Mouse (Mus musculus) Patski (cell line): Measurements from ENCODE around the gene Grm1. TPM values are rescaled to one million over a fixed set of nuclear protein-coding genes. Genes with fewer than 3 reads are reported as not detected.

ENCODE experiments used
- ATAC-seq: fragments of 100-300 bp; one replicate; pipeline ENCODE4 v1.8.0; 2021
- CTCF ChIA-PET: fragments of 350-600 bp; sonication (Branson Sonifier 250); formaldehyde crosslinking; loops from one replicate; lab custom pipeline; 2022; ENCODE audit warnings: inconsistent platforms; lab: Charles Lee
- POLR2A ChIA-PET: fragments of 350-600 bp; sonication (Branson Sonifier 250); formaldehyde crosslinking; loops from one replicate; lab custom pipeline; 2022; ENCODE audit warnings: antibody characterized with exemption, inconsistent platforms; lab: Charles Lee
- DNase-seq: peaks from one replicate; pipeline ENCODE4 v3.0.0-alpha.2; 2011; ENCODE audit warnings: low read depth, low spot score
- H3K27me3 ChIP-seq: fragments of 371-371 bp; one replicate; pipeline ENCODE4 v1.5.1; 2021
- CTCF ChIP-seq: fragments of 100-300 bp; IDR thresholded peaks from one replicate; pipeline ENCODE4 v1.5.1; 2021
- in situ Hi-C: fragments of 300-500 bp; cut with MboI; formaldehyde crosslinking; loops from 3 replicates; pipeline ENCODE4 v1.11.1; 2018; ENCODE audit warnings: low pct_unique_long_range_greater_than_20kb, mixed read lengths
- polyA plus RNA-seq: library from polyadenylated mRNA; unstranded; gene quantifications from one replicate; pipeline ENCODE4 v1.2.3, GENCODE M21; 2021

The Grm1 gene
- polyA plus RNA-seq = not detected

GRCm38 (mm10) chr10:11081611-11082398, at the start of gene Grm1:
TSS of gene Grm1 (minus strand) at chr10:11082356.
- POLR2A ChIA-PET = no interaction called here
- TF ChIP-seq CTCF = no peak
- ATAC-seq (no peak), DNase-seq (no peak)
- CTCF ChIA-PET = interaction anchor here (1.1 kb wide), 1 partner anchor 9 kb away, joined by 3 read pairs; no protein-coding TSS in a partner anchor
- in situ Hi-C loops = no loop called here
- H3K27me3 ChIP-seq = peaks cover 36% of the 10 kb centered on the region

GRCm38 (mm10) chr10:11121781-11122180, 39.6 kb upstream of the Grm1 start:
- no peak for ATAC-seq
- peaks cover 9% of the 10 kb centered on the region for H3K27me3 ChIP-seq
- TF ChIP-seq CTCF = no peak
- no peak for DNase-seq
- in situ Hi-C loops = no loop called here
- CTCF ChIA-PET = no interaction called here
- POLR2A ChIA-PET = no interaction called here

DNA sequence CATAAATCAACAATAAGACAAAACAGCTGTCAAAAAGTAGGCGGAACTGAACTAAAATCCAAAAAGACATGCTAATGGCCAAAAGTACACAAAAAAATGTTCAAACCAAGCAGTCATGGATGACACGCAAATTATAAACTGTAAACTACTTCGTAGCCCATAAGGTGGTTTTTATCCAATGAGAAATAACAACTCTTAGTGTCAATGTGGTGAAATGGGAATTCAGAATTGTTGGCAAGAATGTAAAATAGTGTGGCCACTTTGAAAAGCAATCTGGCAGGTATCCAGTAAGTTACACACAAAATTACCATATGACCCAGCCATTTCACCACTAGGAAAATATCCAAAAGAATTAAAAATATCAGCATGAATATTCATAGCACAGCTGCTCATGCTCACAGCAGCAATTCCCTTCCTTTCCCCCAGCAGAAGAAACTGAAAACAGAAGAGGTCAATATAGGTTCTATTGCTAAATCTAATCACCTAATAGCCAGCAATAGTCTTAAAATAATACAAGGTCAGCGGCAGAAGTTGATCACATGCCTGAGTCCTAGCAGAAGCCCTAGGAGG, 16.4 kb upstream of the Grm1 start:
- no peak for DNase-seq
- TF ChIP-seq CTCF = no peak
- ATAC-seq = no peak
- peaks cover 15% of the 10 kb centered on the region for H3K27me3 ChIP-seq
- POLR2A ChIA-PET = no interaction called here
- CTCF ChIA-PET = interaction anchor here (1.4 kb wide), 1 partner anchor 37 kb away, joined by 3 read pairs; no protein-coding TSS in a partner anchor
- in situ Hi-C loops = no loop called here

GRCm38 (mm10) chr10:11086348-11086747, 4.2 kb upstream of the Grm1 start:
- TF ChIP-seq CTCF = no peak
- in situ Hi-C loops = no loop called here
- peaks cover 29% of the 10 kb centered on the region for H3K27me3 ChIP-seq
- ChIA-PET POLR2A (no interaction called here), CTCF (no interaction called here)
- ATAC-seq = no peak
- DNase-seq = no peak

GRCm38 (mm10) chr10:11080725-11081610, 1.2 kb downstream of the Grm1 start:
- TF ChIP-seq CTCF = no peak
- in situ Hi-C loops = no loop called here
- H3K27me3 ChIP-seq = peaks cover 39% of the 10 kb centered on the region
- CTCF ChIA-PET = interaction anchor here (1.1 kb wide), 1 partner anchor 10 kb away, joined by 3 read pairs; no protein-coding TSS in a partner anchor
- no peak for ATAC-seq
- POLR2A ChIA-PET = no interaction called here
- no peak for DNase-seq

DNA sequence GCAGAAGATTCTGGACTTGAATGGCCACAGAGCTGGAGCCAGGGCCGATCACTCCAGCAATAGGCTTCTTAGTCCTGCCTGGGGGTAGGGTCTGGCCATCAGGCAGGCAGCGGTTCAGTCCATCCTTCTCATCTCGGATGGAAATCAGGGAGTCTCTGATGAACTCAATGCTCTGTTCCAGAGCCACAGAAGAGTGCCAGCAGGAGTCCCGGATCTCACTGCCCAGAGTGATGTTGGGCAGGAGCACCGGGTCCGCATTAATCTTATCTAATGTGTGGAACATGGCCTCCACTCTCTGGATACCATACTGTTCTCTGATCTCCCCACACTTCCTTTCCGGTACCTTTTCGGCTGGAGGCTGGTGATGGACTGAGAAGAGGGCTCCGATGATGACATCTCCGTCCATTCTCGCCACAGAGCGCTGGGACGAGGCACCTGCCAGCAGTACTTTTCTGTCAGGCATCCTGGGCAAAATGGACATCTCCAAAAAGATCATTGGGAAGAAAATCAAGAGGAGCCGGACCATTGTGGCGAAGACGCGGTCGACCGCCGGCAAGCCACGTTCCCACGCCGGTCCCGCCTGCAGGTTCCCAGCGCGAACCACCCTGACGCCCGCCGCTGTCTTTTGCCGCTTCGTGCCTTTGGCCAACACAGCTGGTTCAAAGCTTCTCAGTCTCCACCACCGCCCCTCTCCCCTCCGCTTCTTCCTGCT, 2.0 kb downstream of the Grm1 start:
- CTCF ChIA-PET = no interaction called here
- DNase-seq (no peak), ATAC-seq (no peak)
- H3K27me3 ChIP-seq = peaks cover 39% of the 10 kb centered on the region
- TF ChIP-seq CTCF = no peak
- POLR2A ChIA-PET = no interaction called here
- in situ Hi-C loops = no loop called here

GRCm38 (mm10) chr10:11079506-11079905, 2.6 kb downstream of the Grm1 start:
- CTCF ChIA-PET = no interaction called here
- POLR2A ChIA-PET = no interaction called here

GRCm38 (mm10) chr10:11065136-11065535, 17.0 kb downstream of the Grm1 start:
- no peak for DNase-seq
- no peak for TF ChIP-seq CTCF
- POLR2A ChIA-PET = no interaction called here

More at GRCm38 (mm10) chr10:11079506-11079905, 2.6 kb downstream of the Grm1 start:
- TF ChIP-seq CTCF = no peak
- in situ Hi-C loops = no loop called here
- ATAC-seq (no peak), DNase-seq (no peak)
- H3K27me3 ChIP-seq = peaks cover 40% of the 10 kb centered on the region

GRCm38 (mm10) chr10:11061318-11062071, 20.7 kb downstream of the Grm1 start:
- ChIA-PET POLR2A (no interaction called here), CTCF (interaction anchor here (0.8 to 1.8 kb wide), 2 partner anchors 10 to 38 kb away, joined by 3 read pairs; no protein-coding TSS in a partner anchor)
- H3K27me3 ChIP-seq = peaks cover 2% of the 10 kb centered on the region
- ATAC-seq (no peak), DNase-seq (no peak)
- in situ Hi-C loops = no loop called here
- TF ChIP-seq CTCF = no peak

More at GRCm38 (mm10) chr10:11065136-11065535, 17.0 kb downstream of the Grm1 start:
- no peaks in the 10 kb centered on the region for H3K27me3 ChIP-seq
- CTCF ChIA-PET = no interaction called here
- ATAC-seq = no peak
- in situ Hi-C loops = no loop called here
